8 mouse cellular contexts compared by ENCODE assay signal in the genomic region with DNA sequence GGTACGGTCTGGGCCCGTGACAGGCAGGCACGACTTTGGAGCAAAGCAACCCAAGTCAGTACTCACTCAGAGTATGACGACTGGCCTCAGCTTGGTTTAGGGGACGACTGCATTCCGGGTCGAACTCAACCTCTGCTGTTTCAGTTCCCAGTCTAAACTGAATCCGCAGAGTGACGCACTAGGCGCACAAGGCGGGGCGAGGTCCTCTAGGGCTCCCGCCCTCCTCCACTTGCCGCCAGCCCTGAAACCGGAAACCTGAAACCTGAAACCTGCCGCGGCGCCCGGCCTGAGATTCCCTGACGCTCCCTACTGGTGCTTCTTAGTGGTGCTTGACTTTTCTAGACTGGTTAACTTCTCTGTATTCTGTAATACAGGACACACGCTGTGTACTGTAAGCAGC. TPM values are rescaled to one million over a fixed set of nuclear protein-coding genes. Genes with fewer than 3 reads are reported as not detected.
DNase-seq lines count a peak whose midpoint lies in the region; ATAC-seq and TF ChIP-seq lines count a peak whose summit lies in the region.

No protein-coding gene starts in this region.

- TF ChIP-seq CTCF in E14TG2a.4 (conservative IDR thresholded peaks at IDR 0.05; ENCODE audit: low read length), result no peak
- TF ChIP-seq CTCF in heart, postnatal 0 days (IDR thresholded peaks at IDR 0.05; ENCODE audit: low read depth), result peak; percentile 66
- TF ChIP-seq CTCF in testis, adult 2 months (IDR thresholded peaks at IDR 0.05; ENCODE audit: control insufficient read depth, insufficient read depth, insufficient replicate concordance, low read depth, low read length), result no peak

- under 1% methylated on average over 21 of the region's 21 CpGs for WGBS in forebrain, embryonic 12.5 days
- under 1% methylated on average over 21 of the region's 21 CpGs for WGBS in heart, postnatal 0 days
- WGBS in liver, embryonic 16.5 days (ENCODE audit: insufficient replicate concordance), result under 1% methylated on average over 21 of the region's 21 CpGs
- WGBS in neural tube, embryonic 13.5 days, result under 1% methylated on average over 21 of the region's 21 CpGs

- no peak for TF ChIP-seq EP300 in heart, postnatal 0 days (IDR thresholded peaks at IDR 0.05; ENCODE audit: low read depth)

- no peaks in the 10 kb centered on the region for H3K36me3 ChIP-seq in E14TG2a.4 (ENCODE audit: insufficient read depth, low read length)
- no peaks in the 10 kb centered on the region for H3K36me3 ChIP-seq in forebrain, embryonic 12.5 days (replicated peaks)
- H3K36me3 ChIP-seq in heart, postnatal 0 days (replicated peaks; ENCODE audit: control insufficient read depth, insufficient read depth, low read length), result 0 out of 2 replicates have a peak, but pooled peaks cover 7% of the 10 kb centered on the region
- H3K36me3 ChIP-seq in liver, embryonic 16.5 days (ENCODE audit: control insufficient read depth, insufficient read depth), result no peaks in the 10 kb centered on the region
- no peaks in the 10 kb centered on the region for H3K36me3 ChIP-seq in neural tube, embryonic 13.5 days
- no peaks in the 10 kb centered on the region for H3K36me3 ChIP-seq in testis, adult 2 months (ENCODE audit: control insufficient read depth, insufficient read depth, low read length)

- peak; percentile 27; the same call in 1 of the 2 replicates for TF ChIP-seq POLR2A in testis, adult 2 months (IDR thresholded peaks at IDR 0.05; ENCODE audit: control insufficient read depth, low read depth, low read length)

- peak overlapping the region; percentile 65 for H3K4me2 ChIP-seq in forebrain, embryonic 12.5 days
- peak overlapping the region; percentile 75 for H3K4me2 ChIP-seq in heart, postnatal 0 days (ENCODE audit: low read depth, low read length)
- H3K4me2 ChIP-seq in liver, embryonic 16.5 days (ENCODE audit: low read depth, low read length), result peak overlapping the region; percentile 80
- peak overlapping the region; percentile 57 for H3K4me2 ChIP-seq in neural tube, embryonic 13.5 days

- peak; percentile 96 for ATAC-seq in forebrain, embryonic 12.5 days (ENCODE audit: low FRiP score)
- ATAC-seq in heart, postnatal 0 days (ENCODE audit: insufficient read depth, low read depth), result peak; percentile 99
- peak; percentile 98 for ATAC-seq in liver, embryonic 16.5 days (ENCODE audit: low read depth)
- peak; percentile 95 for ATAC-seq in neural tube, embryonic 13.5 days (ENCODE audit: low read depth)

- peak overlapping the region; percentile 48 for H3K9ac ChIP-seq in forebrain, embryonic 12.5 days
- H3K9ac ChIP-seq in heart, postnatal 0 days (replicated peaks; ENCODE audit: low read depth, low read length), result peak overlapping the region; percentile 71
- peak overlapping the region; percentile 87 for H3K9ac ChIP-seq in liver, embryonic 16.5 days (ENCODE audit: low read depth, low read length)
- peak overlapping the region; percentile 56 for H3K9ac ChIP-seq in neural tube, embryonic 13.5 days

- no peaks in the 10 kb centered on the region for H3K9me3 ChIP-seq in E14TG2a.4 (ENCODE audit: low read length)
- H3K9me3 ChIP-seq in forebrain, embryonic 12.5 days, result no peaks in the 10 kb centered on the region
- no peaks in the 10 kb centered on the region for H3K9me3 ChIP-seq in heart, postnatal 0 days (replicated peaks; ENCODE audit: control insufficient read depth, low read length)
- no peaks in the 10 kb centered on the region for H3K9me3 ChIP-seq in liver, embryonic 16.5 days (replicated peaks; ENCODE audit: control insufficient read depth, low read length)
- no peaks in the 10 kb centered on the region for H3K9me3 ChIP-seq in neural tube, embryonic 13.5 days

- H3K4me3 ChIP-seq in E14TG2a.4 (replicated peaks; ENCODE audit: low read length), result peak overlapping the region; percentile 76
- peak overlapping the region; percentile 44 for H3K4me3 ChIP-seq in forebrain, embryonic 12.5 days (replicated peaks)
- peak overlapping the region; percentile 67 for H3K4me3 ChIP-seq in heart, postnatal 0 days (ENCODE audit: low read depth, low read length)
- H3K4me3 ChIP-seq in liver, embryonic 16.5 days (ENCODE audit: low read depth, low read length), result peak overlapping the region; percentile 71
- H3K4me3 ChIP-seq in neural tube, embryonic 13.5 days, result peak overlapping the region; percentile 39
- H3K4me3 ChIP-seq in testis, adult 2 months (ENCODE audit: control insufficient read depth, low read depth, low read length), result peak overlapping the region; percentile 62

- H3K27ac ChIP-seq in forebrain, embryonic 12.5 days, result no peak overlapping the region
- peak overlapping the region; percentile 95 for H3K27ac ChIP-seq in heart, postnatal 0 days (ENCODE audit: low read depth)
- peak overlapping the region; percentile 97 for H3K27ac ChIP-seq in liver, embryonic 16.5 days (ENCODE audit: low read length)
- H3K27ac ChIP-seq in neural tube, embryonic 13.5 days (replicated peaks), result no peak overlapping the region
- peak overlapping the region; percentile 15 for H3K27ac ChIP-seq in testis, adult 2 months (ENCODE audit: control insufficient read depth, insufficient read depth, low read depth, low read length)

- peak; percentile 94 for DNase-seq in c-Kit-positive CD71-positive TER-119-positive erythroid progenitor cells, embryonic 14.5 days (ENCODE audit: low spot score)
- DNase-seq in heart, postnatal 0 days (ENCODE audit: low spot score), result peak; percentile 97
- peak; percentile 93 to 95 for DNase-seq in kidney, postnatal 4 days

- peaks cover 13% of the 10 kb centered on the region for H3K4me1 ChIP-seq in E14TG2a.4 (replicated peaks; ENCODE audit: low read depth, low read length)
- H3K4me1 ChIP-seq in forebrain, embryonic 12.5 days, result peaks cover 7% of the 10 kb centered on the region; the same call in 1 of the 2 replicates
- H3K4me1 ChIP-seq in heart, postnatal 0 days (ENCODE audit: control insufficient read depth, insufficient read depth), result no peaks in the 10 kb centered on the region
- H3K4me1 ChIP-seq in liver, embryonic 16.5 days (ENCODE audit: control insufficient read depth, low read depth, low read length), result peaks cover 8% of the 10 kb centered on the region
- no peaks in the 10 kb centered on the region; the same call in 1 of the 2 replicates for H3K4me1 ChIP-seq in neural tube, embryonic 13.5 days (replicated peaks)
- peaks cover 2% of the 10 kb centered on the region; the same call in 1 of the 2 replicates for H3K4me1 ChIP-seq in testis, adult 2 months (ENCODE audit: control insufficient read depth, insufficient read depth, low read length)

- H3K27me3 ChIP-seq in E14TG2a.4 (ENCODE audit: insufficient read depth, low read length), result no peaks in the 10 kb centered on the region
- H3K27me3 ChIP-seq in forebrain, embryonic 12.5 days, result no peaks in the 10 kb centered on the region
- no peaks in the 10 kb centered on the region for H3K27me3 ChIP-seq in heart, postnatal 0 days (ENCODE audit: control insufficient read depth, insufficient read depth, low read length)
- H3K27me3 ChIP-seq in liver, embryonic 16.5 days (ENCODE audit: control insufficient read depth, insufficient read depth, low read depth, low read length), result no peaks in the 10 kb centered on the region
- H3K27me3 ChIP-seq in neural tube, embryonic 13.5 days, result no peaks in the 10 kb centered on the region
- H3K27me3 ChIP-seq in testis, adult 2 months (ENCODE audit: control insufficient read depth, insufficient read depth, low read length), result no peaks in the 10 kb centered on the region

RNA-seq across cellular contexts. Expression of a gene that starts 38.1 kb away (rescaled TPM):
- polyA plus RNA-seq in forebrain, embryonic 12.5 days (2016; fragmentation: Nextera tagmentation; extraction: Ambion mirVana), result 11.3 and 14.1 TPM in 2 replicates
- 29.6 and 30.6 TPM in 2 replicates for total RNA-seq in heart, postnatal 0 days (2014; rRNA removed; ENCODE audit: low replicate concordance)
- polyA plus RNA-seq in heart, postnatal 0 days (2015; fragmentation: Nextera tagmentation; extraction: Ambion mirVana), result 48.7 and 48.8 TPM in 2 replicates
- 38.4 and 40.0 TPM in 2 replicates for polyA plus RNA-seq in liver, embryonic 16.5 days (2015; fragmentation: Nextera tagmentation; extraction: Ambion mirVana)
- polyA plus RNA-seq in neural tube, embryonic 13.5 days (2015; fragmentation: Nextera tagmentation; extraction: Ambion mirVana), result 12.7 and 14.0 TPM in 2 replicates
- polyA plus RNA-seq in testis, adult 2 months (2012; rRNA removed), result 83.5 and 92.8 TPM in 2 replicates

Comparison
In these comparisons a context has a peak if more than half of its experiments do, and no peak if none do; other contexts are left out.
1. H3K27ac ChIP-seq: peak in heart, postnatal 0 days (single experiment), liver, embryonic 16.5 days (single experiment) and testis, adult 2 months (single experiment); none in forebrain, embryonic 12.5 days (single experiment) and neural tube, embryonic 13.5 days (single experiment).
2. Peak in every context shown above with its lines, with median percentiles within 50 percentile points of each other: H3K4me3 ChIP-seq, DNase-seq, ATAC-seq, H3K4me2 ChIP-seq and H3K9ac ChIP-seq.